ENCODE assay signal across 8 mouse cellular contexts in the genomic region with DNA sequence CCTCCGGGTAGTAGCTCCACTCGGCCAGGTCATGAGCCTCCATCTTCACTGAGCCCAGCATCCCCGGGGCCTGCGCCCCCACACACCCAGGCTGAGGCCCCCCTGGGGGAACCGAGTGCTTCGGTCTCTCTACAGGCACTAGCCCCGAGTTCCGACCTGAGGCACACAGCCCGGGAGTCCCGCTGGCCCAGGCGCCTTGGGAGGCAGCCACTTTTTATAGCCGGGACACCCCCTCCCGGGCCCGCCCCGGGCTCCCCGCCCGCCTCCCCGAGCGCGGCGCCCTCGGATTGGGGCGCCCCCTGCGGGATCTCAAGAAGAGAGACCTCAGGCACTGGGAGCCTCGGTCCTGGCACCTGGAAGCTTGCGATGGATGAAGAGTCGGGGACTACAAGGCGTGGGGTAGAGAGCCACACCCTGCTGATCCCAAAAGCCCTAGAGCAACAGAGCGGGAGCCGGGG. TPM values are rescaled to one million over a fixed set of nuclear protein-coding genes. Genes with fewer than 3 reads are reported as not detected.
DNase-seq lines count a peak whose midpoint lies in the region; ATAC-seq and TF ChIP-seq lines count a peak whose summit lies in the region.

A gene (minus strand): TSS at position 182 of the 458 bp plus-strand sequence.

- peaks cover 2% of the 10 kb centered on the region; the same call in 1 of the 2 replicates for H3K36me3 ChIP-seq in intestine, embryonic 14.5 days (ENCODE audit: control insufficient read depth, insufficient read depth, low read length)
- no peaks in the 10 kb centered on the region for H3K36me3 ChIP-seq in liver, embryonic 14.5 days (replicated peaks; ENCODE audit: control insufficient read depth, insufficient read depth, low read depth)
- H3K36me3 ChIP-seq in neural tube, embryonic 12.5 days: peaks cover under 1% of the 10 kb centered on the region; the same call in 1 of the 2 replicates

- peak; percentile 24 for DNase-seq in embryo, embryonic 11 days
- no peak for DNase-seq in embryo, embryonic 10.5 days (ENCODE audit: low spot score)
- DNase-seq in cerebellum, adult 18-20 months: peak; percentile 39 to 58
- peak; percentile 72 for DNase-seq in gastrocnemius, postnatal 14 days
- peak; percentile 74 for DNase-seq in intestine, embryonic 14.5 days (ENCODE audit: low spot score)
- DNase-seq in liver, embryonic 14.5 days (ENCODE audit: low read depth in 3 of 3, low spot score in 3 of 3): no peak
- DNase-seq in right cerebral cortex, postnatal 36 days (ENCODE audit: low spot score in 2 of 2): no peak

- intact Hi-C loops in gastrocnemius, postnatal 14 days (cut with DNase I; ENCODE audit: low total_unique reads): no loop called here

- H3K27ac ChIP-seq in intestine, embryonic 14.5 days (ENCODE audit: low read depth): 0 out of 2 replicates have a peak within 1 kb of the TSS, but pooled peaks have one; percentile 9
- no peak within 1 kb of the TSS for H3K27ac ChIP-seq in liver, embryonic 14.5 days
- no peak within 1 kb of the TSS for H3K27ac ChIP-seq in neural tube, embryonic 12.5 days

- peak within 1 kb of the TSS; percentile 91 for H3K4me3 ChIP-seq in intestine, embryonic 14.5 days (ENCODE audit: low read depth, low read length)
- H3K4me3 ChIP-seq in liver, embryonic 14.5 days (ENCODE audit: insufficient read depth in 1 of 2, low read depth in 2 of 2, low read length in 2 of 2): peak within 1 kb of the TSS; percentile 74 to 89
- peak within 1 kb of the TSS; percentile 93 for H3K4me3 ChIP-seq in neural tube, embryonic 12.5 days

- peak within 1 kb of the TSS; percentile 67 for H3K4me2 ChIP-seq in intestine, embryonic 14.5 days (ENCODE audit: low read length)
- H3K4me2 ChIP-seq in liver, embryonic 14.5 days (ENCODE audit: low read depth): peak within 1 kb of the TSS; percentile 77
- H3K4me2 ChIP-seq in neural tube, embryonic 12.5 days (replicated peaks): peak within 1 kb of the TSS; percentile 89

- H3K9me3 ChIP-seq in intestine, embryonic 14.5 days (ENCODE audit: control insufficient read depth, low read length): no peaks in the 10 kb centered on the region
- H3K9me3 ChIP-seq in liver, embryonic 14.5 days (ENCODE audit: control insufficient read depth, low read length): no peaks in the 10 kb centered on the region
- H3K9me3 ChIP-seq in neural tube, embryonic 12.5 days: no peaks in the 10 kb centered on the region

- TF ChIP-seq CTCF in liver, embryonic 14.5 days (IDR thresholded peaks at IDR 0.05; ENCODE audit: low read depth): peak; percentile 50

- no peak for TF ChIP-seq EP300 in liver, embryonic 14.5 days (IDR thresholded peaks at IDR 0.05; ENCODE audit: low read depth)

- H3K9ac ChIP-seq in intestine, embryonic 14.5 days (ENCODE audit: low read length): peak within 1 kb of the TSS; percentile 89
- H3K9ac ChIP-seq in liver, embryonic 14.5 days (replicated peaks): peak within 1 kb of the TSS; percentile 89
- H3K9ac ChIP-seq in neural tube, embryonic 12.5 days: peak within 1 kb of the TSS; percentile 91

- WGBS in intestine, embryonic 14.5 days: 2% methylated on average over 30 of the region's 30 CpGs
- WGBS in liver, embryonic 14.5 days (ENCODE audit: insufficient replicate concordance): 4% methylated on average over 30 of the region's 30 CpGs
- WGBS in neural tube, embryonic 12.5 days: 4% methylated on average over 30 of the region's 30 CpGs

- peaks cover 11% of the 10 kb centered on the region; the same call in 1 of the 2 replicates for H3K4me1 ChIP-seq in intestine, embryonic 14.5 days (replicated peaks; ENCODE audit: control insufficient read depth, insufficient read depth, low read length)
- peaks cover 11 to 17% of the 10 kb centered on the region in 2 experiments for H3K4me1 ChIP-seq in liver, embryonic 14.5 days (replicated peaks; ENCODE audit: control insufficient read depth in 2 of 2, insufficient read depth in 2 of 2, low read length in 1 of 2)
- H3K4me1 ChIP-seq in neural tube, embryonic 12.5 days: peaks cover 19% of the 10 kb centered on the region

- ATAC-seq in intestine, embryonic 14.5 days (replicated peaks; ENCODE audit: low FRiP score, low TSS enrichment, low read depth): peak; percentile 63
- peak; percentile 43 for ATAC-seq in liver, embryonic 14.5 days (ENCODE audit: insufficient read depth)
- peak; percentile 39 for ATAC-seq in neural tube, embryonic 12.5 days (ENCODE audit: low FRiP score, low read depth)

- H3K27me3 ChIP-seq in intestine, embryonic 14.5 days (replicated peaks; ENCODE audit: control insufficient read depth, insufficient read depth, low read length): peaks cover 34% of the 10 kb centered on the region
- H3K27me3 ChIP-seq in liver, embryonic 14.5 days (ENCODE audit: control insufficient read depth, insufficient read depth, low read length): peaks cover 32% of the 10 kb centered on the region
- H3K27me3 ChIP-seq in neural tube, embryonic 12.5 days (replicated peaks): peaks cover 30% of the 10 kb centered on the region

RNA-seq across cellular contexts. Expression of the gene that starts here (rescaled TPM):
- total RNA-seq in gastrocnemius, postnatal 14 days (2021): not detected
- 21.6 and 21.9 TPM in 2 replicates for polyA plus RNA-seq in intestine, embryonic 14.5 days (2014; fragmentation: Nextera tagmentation; extraction: Ambion mirVana)
- polyA plus RNA-seq in liver, embryonic 14.5 days (2012; rRNA removed): 12.2 and 13.9 TPM in 2 replicates
- polyA plus RNA-seq in liver, embryonic 14.5 days (2014; fragmentation: Nextera tagmentation; extraction: Ambion mirVana): 25.7 and 26.5 TPM in 2 replicates
- polyA plus RNA-seq in neural tube, embryonic 12.5 days (2016; fragmentation: Nextera tagmentation; extraction: Ambion mirVana): 0.09 and 0.19 TPM in 2 replicates

Comparison
In these comparisons a context has a peak if more than half of its experiments do, and no peak if none do; other contexts are left out.
1. RNA of the gene that starts here (polyA plus RNA-seq): 12.2 to 26.5 TPM in liver, embryonic 14.5 days and 21.6 to 21.9 TPM in intestine, embryonic 14.5 days; 0.09 to 0.19 TPM in neural tube, embryonic 12.5 days; every median in the first group is over 10 times any median in the second.
2. DNase-seq: peak in embryo, embryonic 11 days (single experiment), cerebellum, adult 18-20 months (2 of 2) and intestine, embryonic 14.5 days (single experiment); none in embryo, embryonic 10.5 days (single experiment), liver, embryonic 14.5 days (0 of 3) and right cerebral cortex, postnatal 36 days (0 of 2).
3. Peak in DNase-seq in gastrocnemius, postnatal 14 days; RNA of the gene not detected or under 1 TPM.
4. Peak in ATAC-seq, H3K4me3 ChIP-seq, H3K9ac ChIP-seq and H3K4me2 ChIP-seq in neural tube, embryonic 12.5 days; RNA of the gene not detected or under 1 TPM.
5. Peak in every context shown above with its lines, with median percentiles within 50 percentile points of each other: ATAC-seq, H3K4me2 ChIP-seq, H3K4me3 ChIP-seq and H3K9ac ChIP-seq.